In the genomic region with DNA sequence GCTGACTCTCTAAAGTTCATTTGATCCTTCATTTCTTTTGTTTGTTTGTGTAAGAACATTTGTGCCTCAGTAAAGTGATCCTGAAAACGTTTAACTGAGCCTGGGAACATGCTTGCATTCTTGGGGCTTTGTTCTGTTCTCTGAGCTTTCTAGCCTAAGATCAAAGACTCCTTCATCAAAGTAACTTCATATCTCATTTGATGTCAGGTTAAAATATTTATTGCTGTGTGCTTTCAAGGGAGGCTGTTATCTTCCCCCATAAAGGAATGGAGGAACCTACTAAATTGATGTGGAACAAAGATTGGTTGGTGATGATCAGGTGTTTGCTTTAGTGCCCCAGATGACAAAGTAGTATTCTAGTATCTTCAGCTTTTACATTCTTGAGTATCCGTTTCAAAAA, we compare ENCODE assay signal across 26 mouse cellular contexts.
DNase-seq lines count a peak whose midpoint lies in the region; ATAC-seq lines count a peak whose summit lies in the region.
"Had no signal": no experiment of that assay in that cellular context is flagged by ENCODE, and none has a peak within 500 bp of the region (broad histone marks: within the 10 kb centered on the region; RNA-seq: fewer than 3 reads in every experiment).

No protein-coding gene starts in this region.

- H3K9me3 ChIP-seq in embryonic facial prominence, embryonic 14.5 days (ENCODE audit: control insufficient read depth, low read length): no peaks in the 10 kb centered on the region
- no peaks in the 10 kb centered on the region for H3K9me3 ChIP-seq in embryonic facial prominence, embryonic 10.5 days
- H3K9me3 ChIP-seq: embryonic facial prominence, embryonic 12.5 days; forebrain, embryonic 12.5 days; forebrain, embryonic 15.5 days; G1E; heart, embryonic 10.5 days; hindbrain, embryonic 12.5 days; hindbrain, embryonic 15.5 days; intestine, embryonic 15.5 days had no signal

- H3K36me3 ChIP-seq in embryonic facial prominence, embryonic 14.5 days (ENCODE audit: control insufficient read depth, insufficient read depth, low read length): no peaks in the 10 kb centered on the region
- H3K36me3 ChIP-seq in embryonic facial prominence, embryonic 10.5 days (replicated peaks): no peaks in the 10 kb centered on the region
- H3K36me3 ChIP-seq: embryonic facial prominence, embryonic 12.5 days; forebrain, embryonic 12.5 days; forebrain, embryonic 15.5 days; G1E; heart, embryonic 10.5 days; hindbrain, embryonic 12.5 days; hindbrain, embryonic 15.5 days; intestine, embryonic 15.5 days had no signal

- 31% methylated on average over 2 of the region's 2 CpGs for WGBS in embryonic facial prominence, embryonic 14.5 days
- 47% methylated on average over 2 of the region's 2 CpGs for WGBS in embryonic facial prominence, embryonic 10.5 days

- H3K4me1 ChIP-seq in embryonic facial prominence, embryonic 14.5 days (ENCODE audit: control insufficient read depth, insufficient read depth, low read length): no peaks in the 10 kb centered on the region
- H3K4me1 ChIP-seq in embryonic facial prominence, embryonic 10.5 days: no peaks in the 10 kb centered on the region
- H3K4me1 ChIP-seq: embryonic facial prominence, embryonic 12.5 days; forebrain, embryonic 12.5 days; forebrain, embryonic 15.5 days; heart, embryonic 10.5 days; hindbrain, embryonic 12.5 days; hindbrain, embryonic 15.5 days; intestine, embryonic 15.5 days had no signal

- H3K27ac ChIP-seq in embryonic facial prominence, embryonic 14.5 days (replicated peaks; ENCODE audit: low read depth, low read length): no peak overlapping the region
- no peak overlapping the region for H3K27ac ChIP-seq in embryonic facial prominence, embryonic 10.5 days (replicated peaks)
- H3K27ac ChIP-seq: embryonic facial prominence, embryonic 12.5 days; forebrain, embryonic 12.5 days; forebrain, embryonic 15.5 days; heart, adult 2 months; heart, embryonic 10.5 days; hindbrain, embryonic 12.5 days; hindbrain, embryonic 15.5 days; intestine, embryonic 15.5 days had no signal

- H3K27me3 ChIP-seq in embryonic facial prominence, embryonic 14.5 days (replicated peaks; ENCODE audit: control insufficient read depth, insufficient read depth, low read length): no peaks in the 10 kb centered on the region
- no peaks in the 10 kb centered on the region for H3K27me3 ChIP-seq in embryonic facial prominence, embryonic 10.5 days (replicated peaks; ENCODE audit: low read depth, poor library complexity, severe bottlenecking)
- H3K27me3 ChIP-seq: CH12.LX; embryonic facial prominence, embryonic 12.5 days; forebrain, embryonic 12.5 days; forebrain, embryonic 15.5 days; hindbrain, embryonic 12.5 days; hindbrain, embryonic 15.5 days; intestine, embryonic 15.5 days; Patski had no signal

- H3K4me3 ChIP-seq in embryonic facial prominence, embryonic 14.5 days (ENCODE audit: low read depth, low read length): no peak overlapping the region
- H3K4me3 ChIP-seq in embryonic facial prominence, embryonic 10.5 days: no peak overlapping the region
- H3K4me3 ChIP-seq: embryonic facial prominence, embryonic 12.5 days; erythroblast, embryonic 14.5 days; forebrain, embryonic 12.5 days; forebrain, embryonic 15.5 days; heart, adult 2 months; heart, embryonic 10.5 days; hindbrain, embryonic 12.5 days; hindbrain, embryonic 15.5 days; intestine, embryonic 15.5 days had no signal

- ATAC-seq in embryonic facial prominence, embryonic 14.5 days (ENCODE audit: low read depth): no peak
- ATAC-seq: activated CD4-positive, CD25-positive, alpha-beta regulatory T cell, adult 4 months; forebrain, embryonic 15.5 days; intestine, embryonic 15.5 days; Patski had no signal

- no peak overlapping the region for H3K4me2 ChIP-seq in embryonic facial prominence, embryonic 14.5 days (ENCODE audit: low read depth, low read length)
- H3K4me2 ChIP-seq: embryonic facial prominence, embryonic 12.5 days; forebrain, embryonic 12.5 days; forebrain, embryonic 15.5 days; hindbrain, embryonic 12.5 days; hindbrain, embryonic 15.5 days; intestine, embryonic 15.5 days had no signal

- no peak overlapping the region for H3K9ac ChIP-seq in embryonic facial prominence, embryonic 14.5 days (ENCODE audit: low read depth, low read length)
- H3K9ac ChIP-seq: embryonic facial prominence, embryonic 12.5 days; forebrain, embryonic 12.5 days; forebrain, embryonic 15.5 days; hindbrain, embryonic 12.5 days; hindbrain, embryonic 15.5 days; intestine, embryonic 15.5 days had no signal

- peak; percentile 9 for DNase-seq in embryonic facial prominence, embryonic 14.5 days (ENCODE audit: low spot score)
- DNase-seq in embryonic facial prominence, embryonic 10.5 days (ENCODE audit: low spot score): no peak
- peak; percentile 63 for DNase-seq in CD4-positive helper T cell, adult 2 months (ENCODE audit: low read depth, low spot score)
- peak; percentile 17 for DNase-seq in T-cell, adult 2 months (ENCODE audit: low spot score)
- DNase-seq in naive thymus-derived CD4-positive, alpha-beta T cell, adult 2 months (ENCODE audit: low read depth): peak; percentile 77
- no peak for DNase-seq in layer of hippocampus, postnatal 25 days (ENCODE audit: extremely low spot score in 1 of 2, low spot score in 1 of 2)
- DNase-seq in B cell, adult 2 months: no peak
- DNase-seq: adrenal gland, adult 8-10 months; adrenal gland, postnatal 25 days; cerebellum, adult 18-20 months; cerebellum, adult 9-10 months; cerebellum, postnatal 14 days; gastrocnemius, postnatal 25 days; heart, adult 2 months had no signal

Comparison
In these comparisons a context has a peak if more than half of its experiments do, and no peak if none do; other contexts are left out.
1. DNase-seq: peak in embryonic facial prominence, embryonic 14.5 days (single experiment), CD4-positive helper T cell, adult 2 months (single experiment), T-cell, adult 2 months (single experiment) and naive thymus-derived CD4-positive, alpha-beta T cell, adult 2 months (single experiment); none in embryonic facial prominence, embryonic 10.5 days (single experiment), layer of hippocampus, postnatal 25 days (0 of 2) and B cell, adult 2 months (0 of 2).